20 mouse cellular contexts compared by ENCODE assay signal in the genomic region with DNA sequence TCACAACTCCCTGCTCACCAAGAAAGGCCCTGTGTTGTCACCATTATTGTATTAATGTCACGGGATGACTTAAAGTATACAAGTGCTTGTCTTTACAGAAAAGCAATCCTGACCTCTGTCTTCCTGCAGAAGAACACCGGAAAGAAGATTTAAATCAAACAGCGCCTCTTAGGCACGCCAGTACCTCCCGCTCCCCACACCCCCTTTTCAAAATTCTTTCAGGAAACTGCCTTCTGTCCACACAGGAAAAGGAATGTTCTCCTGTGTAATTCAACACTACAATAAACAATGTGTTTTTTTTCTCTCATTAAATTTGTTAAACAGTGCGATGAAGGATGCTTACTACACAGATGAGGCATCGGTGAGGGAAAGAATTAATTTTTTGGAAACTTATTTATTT.
DNase-seq lines count a peak whose midpoint lies in the region; ATAC-seq and TF ChIP-seq lines count a peak whose summit lies in the region.
"Had no signal": no experiment of that assay in that cellular context is flagged by ENCODE, and none has a peak within 500 bp of the region (broad histone marks: within the 10 kb centered on the region; RNA-seq: fewer than 3 reads in every experiment).

No protein-coding gene starts in this region.

- peak; percentile 39; the same call in 1 of the 2 replicates for TF ChIP-seq EP300 in liver, postnatal 0 days (IDR thresholded peaks at IDR 0.05; ENCODE audit: low read depth)
- TF ChIP-seq EP300 in lung, postnatal 0 days (IDR thresholded peaks at IDR 0.05): peak; percentile 94

- no peak for DNase-seq in liver, postnatal 0 days
- peak; percentile 49 for DNase-seq in lung, postnatal 0 days (ENCODE audit: low spot score)
- peak; percentile 9 for DNase-seq in lung, postnatal 14 days
- no peak for DNase-seq in adrenal gland, postnatal 10 days
- no peak for DNase-seq in hindbrain, embryonic 14.5 days (ENCODE audit: low spot score)
- DNase-seq: adrenal gland, adult 2 months; cerebellum, adult 11 months; cerebellum, adult 8-10 months; cerebellum, postnatal 14 days; embryo, embryonic 11 days; gastrocnemius, adult 2 months; gastrocnemius, postnatal 25 days; heart, postnatal 36 days had no signal

- H3K4me3 ChIP-seq in liver, postnatal 0 days (ENCODE audit: low read depth, low read length): no peak overlapping the region
- no peak overlapping the region for H3K4me3 ChIP-seq in liver, embryonic 12.5 days
- H3K4me3 ChIP-seq in lung, postnatal 0 days (ENCODE audit: low read depth, low read length): no peak overlapping the region
- H3K4me3 ChIP-seq in hindbrain, embryonic 14.5 days (replicated peaks; ENCODE audit: low read length): no peak overlapping the region
- H3K4me3 ChIP-seq: embryonic facial prominence, embryonic 15.5 days; erythroblast, embryonic 14.5 days; forebrain, embryonic 10.5 days; gastrocnemius, adult 2 months; heart, embryonic 13.5 days; hindbrain, embryonic 12.5 days had no signal

- no peak for TF ChIP-seq CTCF in liver, postnatal 0 days (IDR thresholded peaks at IDR 0.05; ENCODE audit: low read depth)
- peak; percentile 22 for TF ChIP-seq CTCF in lung, postnatal 0 days (IDR thresholded peaks at IDR 0.05)

- 73% methylated on average over 7 of the region's 7 CpGs for WGBS in liver, postnatal 0 days (ENCODE audit: insufficient replicate concordance)
- WGBS in liver, embryonic 12.5 days (ENCODE audit: insufficient replicate concordance): 78% methylated on average over 7 of the region's 7 CpGs
- WGBS in lung, postnatal 0 days: 45% methylated on average over 7 of the region's 7 CpGs
- WGBS in hindbrain, embryonic 14.5 days: 83% methylated on average over 7 of the region's 7 CpGs

- no peak overlapping the region for H3K9ac ChIP-seq in liver, postnatal 0 days (replicated peaks)
- no peak overlapping the region for H3K9ac ChIP-seq in liver, embryonic 12.5 days
- no peak overlapping the region for H3K9ac ChIP-seq in lung, postnatal 0 days (replicated peaks; ENCODE audit: low read depth)
- no peak overlapping the region for H3K9ac ChIP-seq in hindbrain, embryonic 14.5 days
- H3K9ac ChIP-seq: embryonic facial prominence, embryonic 15.5 days; heart, embryonic 13.5 days; hindbrain, embryonic 12.5 days had no signal

- peaks cover 5% of the 10 kb centered on the region; the same call in 1 of the 2 replicates for H3K9me3 ChIP-seq in liver, postnatal 0 days (ENCODE audit: low read length)
- peaks cover 8% of the 10 kb centered on the region for H3K9me3 ChIP-seq in liver, embryonic 12.5 days (replicated peaks)
- H3K9me3 ChIP-seq in lung, postnatal 0 days (ENCODE audit: low read length): no peaks in the 10 kb centered on the region
- 0 out of 2 replicates have a peak, but pooled peaks cover 4% of the 10 kb centered on the region for H3K9me3 ChIP-seq in hindbrain, embryonic 14.5 days (ENCODE audit: control insufficient read depth, low read length)
- H3K9me3 ChIP-seq: embryonic facial prominence, embryonic 15.5 days; hindbrain, embryonic 12.5 days had no signal

- no peak for ATAC-seq in liver, postnatal 0 days
- no peak for ATAC-seq in liver, embryonic 12.5 days
- peak; percentile 57 for ATAC-seq in lung, postnatal 0 days
- no peak for ATAC-seq in hindbrain, embryonic 14.5 days (ENCODE audit: low FRiP score)
- ATAC-seq: forebrain, embryonic 14.5 days had no signal

- no peaks in the 10 kb centered on the region for H3K36me3 ChIP-seq in liver, postnatal 0 days (replicated peaks; ENCODE audit: insufficient read depth, low read length)
- no peaks in the 10 kb centered on the region for H3K36me3 ChIP-seq in liver, embryonic 12.5 days
- no peaks in the 10 kb centered on the region for H3K36me3 ChIP-seq in lung, postnatal 0 days (ENCODE audit: insufficient read depth, low read length)
- no peaks in the 10 kb centered on the region for H3K36me3 ChIP-seq in hindbrain, embryonic 14.5 days (replicated peaks; ENCODE audit: control insufficient read depth, insufficient read depth)
- H3K36me3 ChIP-seq: embryonic facial prominence, embryonic 15.5 days; forebrain, embryonic 10.5 days; heart, embryonic 13.5 days; hindbrain, embryonic 12.5 days had no signal

- no peak overlapping the region for H3K4me2 ChIP-seq in liver, postnatal 0 days (ENCODE audit: low read depth, low read length)
- no peak overlapping the region for H3K4me2 ChIP-seq in liver, embryonic 12.5 days
- H3K4me2 ChIP-seq in lung, postnatal 0 days (replicated peaks; ENCODE audit: low read depth, low read length): no peak overlapping the region
- H3K4me2 ChIP-seq in hindbrain, embryonic 14.5 days (replicated peaks): no peak overlapping the region
- H3K4me2 ChIP-seq: embryonic facial prominence, embryonic 15.5 days; heart, embryonic 13.5 days; hindbrain, embryonic 12.5 days had no signal

- no peaks in the 10 kb centered on the region for H3K27me3 ChIP-seq in liver, postnatal 0 days (ENCODE audit: insufficient read depth, low read length)
- no peaks in the 10 kb centered on the region for H3K27me3 ChIP-seq in liver, embryonic 12.5 days (replicated peaks)
- H3K27me3 ChIP-seq in lung, postnatal 0 days (replicated peaks; ENCODE audit: insufficient read depth, low read length): no peaks in the 10 kb centered on the region
- no peaks in the 10 kb centered on the region for H3K27me3 ChIP-seq in hindbrain, embryonic 14.5 days (ENCODE audit: control insufficient read depth, insufficient read depth, low read length)
- H3K27me3 ChIP-seq: embryonic facial prominence, embryonic 15.5 days; heart, embryonic 13.5 days; hindbrain, embryonic 12.5 days had no signal

- H3K27ac ChIP-seq in liver, postnatal 0 days (ENCODE audit: low read depth): no peak overlapping the region
- no peak overlapping the region for H3K27ac ChIP-seq in liver, embryonic 12.5 days
- H3K27ac ChIP-seq in lung, postnatal 0 days (ENCODE audit: low read length): no peak overlapping the region
- H3K27ac ChIP-seq in hindbrain, embryonic 14.5 days: no peak overlapping the region
- H3K27ac ChIP-seq: embryonic facial prominence, embryonic 15.5 days; forebrain, embryonic 10.5 days; gastrocnemius, adult 2 months; heart, embryonic 13.5 days; hindbrain, embryonic 12.5 days had no signal

- H3K4me1 ChIP-seq in liver, postnatal 0 days (ENCODE audit: insufficient read depth): no peaks in the 10 kb centered on the region
- H3K4me1 ChIP-seq in liver, embryonic 12.5 days: no peaks in the 10 kb centered on the region
- H3K4me1 ChIP-seq in lung, postnatal 0 days (ENCODE audit: insufficient read depth, low read depth, low read length): no peaks in the 10 kb centered on the region; the same call in 1 of the 2 replicates
- H3K4me1 ChIP-seq in hindbrain, embryonic 14.5 days (replicated peaks; ENCODE audit: control insufficient read depth, insufficient read depth, low read length): no peaks in the 10 kb centered on the region
- H3K4me1 ChIP-seq: embryonic facial prominence, embryonic 15.5 days; forebrain, embryonic 10.5 days; heart, embryonic 13.5 days; hindbrain, embryonic 12.5 days had no signal

Comparison
In these comparisons a context has a peak if more than half of its experiments do, and no peak if none do; other contexts are left out.
1. DNase-seq: peak in lung, postnatal 0 days (single experiment) and lung, postnatal 14 days (single experiment); none in liver, postnatal 0 days (single experiment), adrenal gland, postnatal 10 days (single experiment) and hindbrain, embryonic 14.5 days (single experiment).